Mouse (Mus musculus): ENCODE measurements around the gene E2f4. TPM values are rescaled to one million over a fixed set of nuclear protein-coding genes. Genes with fewer than 3 reads are reported as not detected.
A peak's percentile ranks its signal among the peaks of the same experiment; 100 is the strongest.

E2f4 gene
- polyA plus RNA-seq, 1 experiment from 2014 or later: 95.8 TPM

DNA sequence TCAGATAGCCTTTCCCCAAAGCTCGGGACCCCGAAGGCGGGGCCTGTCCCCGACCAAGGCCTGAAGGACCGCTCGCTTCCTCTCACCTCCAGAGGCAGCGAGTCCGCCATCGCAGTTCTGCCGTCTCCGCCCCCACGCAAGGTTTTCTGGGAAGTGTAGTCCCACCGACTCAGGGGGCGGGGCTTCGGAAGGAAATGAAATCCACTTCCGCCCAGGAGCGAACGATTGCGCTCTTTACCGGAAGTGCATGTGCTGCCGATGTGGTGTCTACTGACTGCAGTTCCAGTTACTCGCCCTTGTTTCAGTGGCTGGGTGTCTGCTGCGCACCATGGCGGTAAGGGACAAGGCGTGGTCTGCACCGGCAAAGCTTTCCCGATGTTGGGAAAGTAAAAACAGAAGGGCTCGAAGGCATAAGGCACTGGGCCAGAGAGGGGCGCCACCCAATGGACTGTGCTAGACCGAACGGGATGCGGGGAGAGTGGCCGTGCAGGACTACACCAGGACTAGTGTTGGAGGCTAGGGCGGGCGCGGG lies 28.7 kb downstream of the E2f4 start, which contains the start of the genes Lrrc29 and Tmem208:
Lrrc29 (minus strand) TSS at position 138 of the 532 bp plus-strand sequence.
Tmem208 (plus strand) TSS at position 214 of the 532 bp plus-strand sequence.
- under 1% methylated on average over 36 of the region's 36 CpGs for WGBS
- Histone ChIP-seq H3K27me3 (ENCODE audit: control insufficient read depth, insufficient read depth, low read length) (no peaks in the 10 kb centered on the region), H3K4me1 (ENCODE audit: control insufficient read depth, insufficient read depth, low read length) (peaks cover 14% of the 10 kb centered on the region; the same call in 1 of the 2 replicates), H3K4me3 (ENCODE audit: low read depth, low read length) (peak within 1 kb of the TSS; percentile 56), H3K9ac (replicated peaks; ENCODE audit: low read depth, low read length) (peak within 1 kb of the TSS; percentile 57), H3K4me2 (replicated peaks; ENCODE audit: low read depth, low read length) (peak within 1 kb of the TSS; percentile 90), H3K27ac (ENCODE audit: low read length) (peak within 1 kb of the TSS; percentile 76; the same call in 1 of the 2 replicates), H3K36me3 (ENCODE audit: control insufficient read depth, insufficient read depth, low read length) (peaks cover 39% of the 10 kb centered on the region), H3K9me3 (ENCODE audit: control insufficient read depth, low read depth, low read length) (no peaks in the 10 kb centered on the region)
- ATAC-seq (ENCODE audit: insufficient number of reproducible peaks, insufficient read depth, low FRiP score, low read depth): peak; percentile 91

GRCm38 (mm10) chr8:105326968-105327367 lies 29.5 kb downstream of the E2f4 start:
- 35% methylated on average over 6 of the region's 6 CpGs for WGBS
- no peak for ATAC-seq (ENCODE audit: insufficient number of reproducible peaks, insufficient read depth, low FRiP score, low read depth)
- peaks cover 46% of the 10 kb centered on the region for H3K36me3 ChIP-seq (ENCODE audit: control insufficient read depth, insufficient read depth, low read length)

GRCm38 (mm10) chr8:105330325-105330724 lies 32.9 kb downstream of the E2f4 start:
- H3K36me3 ChIP-seq (ENCODE audit: control insufficient read depth, insufficient read depth, low read length): peaks cover 64% of the 10 kb centered on the region
- no peak overlapping the region for H3K27ac ChIP-seq (ENCODE audit: low read length)
- H3K4me1 ChIP-seq (ENCODE audit: control insufficient read depth, insufficient read depth, low read length): peaks cover 10% of the 10 kb centered on the region; the same call in 1 of the 2 replicates
- no peak for ATAC-seq (ENCODE audit: insufficient number of reproducible peaks, insufficient read depth, low FRiP score, low read depth)
- H3K27me3 ChIP-seq (ENCODE audit: control insufficient read depth, insufficient read depth, low read length): no peaks in the 10 kb centered on the region
- no peaks in the 10 kb centered on the region for H3K9me3 ChIP-seq (ENCODE audit: control insufficient read depth, low read depth, low read length)
- no peak overlapping the region for H3K4me3 ChIP-seq (ENCODE audit: low read depth, low read length)
- 91% methylated on average over 12 of the region's 12 CpGs for WGBS
- H3K4me2 ChIP-seq (replicated peaks; ENCODE audit: low read depth, low read length): no peak overlapping the region
- H3K9ac ChIP-seq (replicated peaks; ENCODE audit: low read depth, low read length): no peak overlapping the region

More at GRCm38 (mm10) chr8:105326968-105327367, 29.5 kb downstream of the E2f4 start:
- peak overlapping the region; percentile 76; the same call in 1 of the 2 replicates for H3K27ac ChIP-seq (ENCODE audit: low read length)
- peak overlapping the region; percentile 56 for H3K4me3 ChIP-seq (ENCODE audit: low read depth, low read length)
- peak overlapping the region; percentile 90 for H3K4me2 ChIP-seq (replicated peaks; ENCODE audit: low read depth, low read length)
- H3K27me3 ChIP-seq (ENCODE audit: control insufficient read depth, insufficient read depth, low read length): no peaks in the 10 kb centered on the region
- peak overlapping the region; percentile 41 for H3K9ac ChIP-seq (replicated peaks; ENCODE audit: low read depth, low read length)
- no peaks in the 10 kb centered on the region for H3K9me3 ChIP-seq (ENCODE audit: control insufficient read depth, low read depth, low read length)
- H3K4me1 ChIP-seq (ENCODE audit: control insufficient read depth, insufficient read depth, low read length): peaks cover 14% of the 10 kb centered on the region; the same call in 1 of the 2 replicates

GRCm38 (mm10) chr8:105331469-105331868 lies 34.0 kb downstream of the E2f4 start:
- H3K27ac ChIP-seq (ENCODE audit: low read length): no peak overlapping the region
- no peaks in the 10 kb centered on the region for H3K27me3 ChIP-seq (ENCODE audit: control insufficient read depth, insufficient read depth, low read length)
- no peaks in the 10 kb centered on the region for H3K9me3 ChIP-seq (ENCODE audit: control insufficient read depth, low read depth, low read length)
- H3K9ac ChIP-seq (replicated peaks; ENCODE audit: low read depth, low read length): no peak overlapping the region
- H3K36me3 ChIP-seq (ENCODE audit: control insufficient read depth, insufficient read depth, low read length): peaks cover 76% of the 10 kb centered on the region
- H3K4me2 ChIP-seq (replicated peaks; ENCODE audit: low read depth, low read length): no peak overlapping the region
- H3K4me3 ChIP-seq (ENCODE audit: low read depth, low read length): no peak overlapping the region
- WGBS: 93% methylated on average over 22 of the region's 22 CpGs
- peaks cover 9% of the 10 kb centered on the region; the same call in 1 of the 2 replicates for H3K4me1 ChIP-seq (ENCODE audit: control insufficient read depth, insufficient read depth, low read length)
- no peak for ATAC-seq (ENCODE audit: insufficient number of reproducible peaks, insufficient read depth, low FRiP score, low read depth)

GRCm38 (mm10) chr8:105331931-105332330 lies 34.5 kb downstream of the E2f4 start:
- no peak for ATAC-seq (ENCODE audit: insufficient number of reproducible peaks, insufficient read depth, low FRiP score, low read depth)
- no peak overlapping the region for H3K27ac ChIP-seq (ENCODE audit: low read length)
- no peaks in the 10 kb centered on the region for H3K9me3 ChIP-seq (ENCODE audit: control insufficient read depth, low read depth, low read length)
- H3K27me3 ChIP-seq (ENCODE audit: control insufficient read depth, insufficient read depth, low read length): no peaks in the 10 kb centered on the region
- peaks cover 80% of the 10 kb centered on the region for H3K36me3 ChIP-seq (ENCODE audit: control insufficient read depth, insufficient read depth, low read length)
- H3K4me1 ChIP-seq (ENCODE audit: control insufficient read depth, insufficient read depth, low read length): peaks cover 6% of the 10 kb centered on the region; the same call in 1 of the 2 replicates
- no peak overlapping the region for H3K4me2 ChIP-seq (replicated peaks; ENCODE audit: low read depth, low read length)
- no peak overlapping the region for H3K4me3 ChIP-seq (ENCODE audit: low read depth, low read length)
- 93% methylated on average over 9 of the region's 9 CpGs for WGBS
- H3K9ac ChIP-seq (replicated peaks; ENCODE audit: low read depth, low read length): no peak overlapping the region

- WGBS: 76% methylated on average over 2 of the region's 2 CpGs
- no peak for ATAC-seq (ENCODE audit: insufficient number of reproducible peaks, insufficient read depth, low FRiP score, low read depth)
- H3K9me3 ChIP-seq (ENCODE audit: control insufficient read depth, low read depth, low read length): no peaks in the 10 kb centered on the region
These were observed 35.1 kb downstream of the E2f4 start for GRCm38 (mm10) chr8:105332523-105332922.

DNA sequence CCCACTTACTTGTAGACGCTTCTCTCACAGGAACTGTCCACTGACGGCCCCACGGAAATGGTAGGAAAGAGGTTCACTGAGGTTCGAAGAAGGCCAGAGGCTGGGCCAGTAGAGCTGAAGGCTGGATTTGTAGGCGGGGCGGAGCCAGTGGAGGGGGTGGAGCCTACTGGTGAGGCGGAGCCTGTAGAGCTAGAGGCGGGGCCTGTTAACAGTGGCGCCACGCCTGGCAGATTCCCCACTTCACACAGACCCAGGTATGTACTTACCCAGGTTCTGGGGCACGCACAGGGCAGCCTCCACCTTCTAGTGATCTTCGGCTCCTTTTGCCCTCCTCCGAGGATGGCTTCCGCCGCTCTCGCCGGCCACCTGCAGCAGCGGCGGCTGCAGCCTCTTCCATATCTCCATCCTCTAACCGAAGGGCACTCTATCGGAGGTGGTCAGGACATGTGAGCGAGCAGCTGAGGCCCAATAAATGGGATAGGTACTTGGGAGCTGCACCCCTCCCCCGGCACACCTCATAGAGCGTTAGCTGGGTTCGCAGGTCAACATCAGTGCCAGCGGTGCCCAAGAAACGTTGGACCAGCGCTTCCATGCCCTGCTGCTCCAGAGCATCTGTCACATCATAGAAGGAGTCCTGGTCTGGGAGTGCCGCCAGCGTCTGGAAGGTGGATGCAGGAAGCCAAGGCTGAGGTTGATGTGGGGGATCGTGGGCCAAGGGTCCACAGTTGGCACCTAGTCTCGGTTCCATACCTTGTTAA lies 39.1 kb downstream of the E2f4 start:
- Histone ChIP-seq H3K4me3 (ENCODE audit: low read depth, low read length) (no peak overlapping the region), H3K27ac (ENCODE audit: low read length) (no peak overlapping the region), H3K36me3 (ENCODE audit: control insufficient read depth, insufficient read depth, low read length) (peaks cover 57% of the 10 kb centered on the region), H3K4me2 (replicated peaks; ENCODE audit: low read depth, low read length) (no peak overlapping the region), H3K9me3 (ENCODE audit: control insufficient read depth, low read depth, low read length) (no peaks in the 10 kb centered on the region), H3K4me1 (ENCODE audit: control insufficient read depth, insufficient read depth, low read length) (peaks cover 3% of the 10 kb centered on the region; the same call in 1 of the 2 replicates), H3K27me3 (ENCODE audit: control insufficient read depth, insufficient read depth, low read length) (no peaks in the 10 kb centered on the region), H3K9ac (replicated peaks; ENCODE audit: low read depth, low read length) (no peak overlapping the region)
- WGBS: 68% methylated on average over 32 of the region's 32 CpGs
- no peak for ATAC-seq (ENCODE audit: insufficient number of reproducible peaks, insufficient read depth, low FRiP score, low read depth)

More at GRCm38 (mm10) chr8:105332523-105332922, 35.1 kb downstream of the E2f4 start:
- H3K27ac ChIP-seq (ENCODE audit: low read length): no peak overlapping the region
- H3K4me2 ChIP-seq (replicated peaks; ENCODE audit: low read depth, low read length): no peak overlapping the region
- no peak overlapping the region for H3K4me3 ChIP-seq (ENCODE audit: low read depth, low read length)
- H3K9ac ChIP-seq (replicated peaks; ENCODE audit: low read depth, low read length): no peak overlapping the region
- H3K27me3 ChIP-seq (ENCODE audit: control insufficient read depth, insufficient read depth, low read length): no peaks in the 10 kb centered on the region
- peaks cover under 1% of the 10 kb centered on the region; the same call in 1 of the 2 replicates for H3K4me1 ChIP-seq (ENCODE audit: control insufficient read depth, insufficient read depth, low read length)
- H3K36me3 ChIP-seq (ENCODE audit: control insufficient read depth, insufficient read depth, low read length): peaks cover 85% of the 10 kb centered on the region

DNA sequence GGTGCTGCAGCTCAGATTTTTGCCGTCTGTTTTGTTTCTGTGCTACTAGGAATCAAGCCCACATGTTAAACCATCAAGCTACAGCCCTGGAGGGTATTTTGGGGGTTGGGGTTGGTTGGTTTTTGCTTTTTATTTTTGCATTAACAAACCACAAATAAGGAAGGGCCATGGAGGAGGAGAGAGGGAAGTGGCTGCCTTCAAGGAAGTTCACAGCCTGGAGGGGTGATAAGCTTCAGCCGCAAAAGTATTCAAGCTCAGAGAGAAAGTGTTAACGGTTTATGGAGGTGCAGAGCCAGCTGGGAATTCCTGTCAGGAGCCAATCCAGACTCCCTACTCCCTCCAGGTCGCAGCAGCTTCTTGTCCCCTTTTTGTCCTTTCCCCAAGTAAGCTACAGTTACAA lies 41.5 kb downstream of the E2f4 start:
- Histone ChIP-seq H3K4me3 (ENCODE audit: low read depth, low read length) (no peak overlapping the region), H3K36me3 (ENCODE audit: control insufficient read depth, insufficient read depth, low read length) (peaks cover 39% of the 10 kb centered on the region), H3K4me2 (replicated peaks; ENCODE audit: low read depth, low read length) (no peak overlapping the region), H3K9me3 (ENCODE audit: control insufficient read depth, low read depth, low read length) (no peaks in the 10 kb centered on the region), H3K4me1 (ENCODE audit: control insufficient read depth, insufficient read depth, low read length) (peaks cover 14% of the 10 kb centered on the region; the same call in 1 of the 2 replicates), H3K9ac (replicated peaks; ENCODE audit: low read depth, low read length) (no peak overlapping the region), H3K27me3 (ENCODE audit: control insufficient read depth, insufficient read depth, low read length) (no peaks in the 10 kb centered on the region), H3K27ac (ENCODE audit: low read length) (peak overlapping the region; percentile 21; the same call in 1 of the 2 replicates)
- WGBS: 35% methylated on average over 4 of the region's 4 CpGs
- no peak for ATAC-seq (ENCODE audit: insufficient number of reproducible peaks, insufficient read depth, low FRiP score, low read depth)

Data from stomach, embryonic 14.5 days (tissue).